Mouse (Mus musculus): ENCODE data around the gene Wdr70. TPM values are rescaled to one million over a fixed set of nuclear protein-coding genes. Genes with fewer than 3 reads are reported as not detected.
"Not testable (repeated sequence)": the region's sequence is repeated elsewhere in the genome, so short reads cannot be mapped to it uniquely, and the experiment has no call there.

Wdr70 gene
- polyA plus RNA-seq (2015; fragmentation: Nextera tagmentation; extraction: Ambion mirVana): 68.6 and 69.0 TPM in 2 replicates

DNA sequence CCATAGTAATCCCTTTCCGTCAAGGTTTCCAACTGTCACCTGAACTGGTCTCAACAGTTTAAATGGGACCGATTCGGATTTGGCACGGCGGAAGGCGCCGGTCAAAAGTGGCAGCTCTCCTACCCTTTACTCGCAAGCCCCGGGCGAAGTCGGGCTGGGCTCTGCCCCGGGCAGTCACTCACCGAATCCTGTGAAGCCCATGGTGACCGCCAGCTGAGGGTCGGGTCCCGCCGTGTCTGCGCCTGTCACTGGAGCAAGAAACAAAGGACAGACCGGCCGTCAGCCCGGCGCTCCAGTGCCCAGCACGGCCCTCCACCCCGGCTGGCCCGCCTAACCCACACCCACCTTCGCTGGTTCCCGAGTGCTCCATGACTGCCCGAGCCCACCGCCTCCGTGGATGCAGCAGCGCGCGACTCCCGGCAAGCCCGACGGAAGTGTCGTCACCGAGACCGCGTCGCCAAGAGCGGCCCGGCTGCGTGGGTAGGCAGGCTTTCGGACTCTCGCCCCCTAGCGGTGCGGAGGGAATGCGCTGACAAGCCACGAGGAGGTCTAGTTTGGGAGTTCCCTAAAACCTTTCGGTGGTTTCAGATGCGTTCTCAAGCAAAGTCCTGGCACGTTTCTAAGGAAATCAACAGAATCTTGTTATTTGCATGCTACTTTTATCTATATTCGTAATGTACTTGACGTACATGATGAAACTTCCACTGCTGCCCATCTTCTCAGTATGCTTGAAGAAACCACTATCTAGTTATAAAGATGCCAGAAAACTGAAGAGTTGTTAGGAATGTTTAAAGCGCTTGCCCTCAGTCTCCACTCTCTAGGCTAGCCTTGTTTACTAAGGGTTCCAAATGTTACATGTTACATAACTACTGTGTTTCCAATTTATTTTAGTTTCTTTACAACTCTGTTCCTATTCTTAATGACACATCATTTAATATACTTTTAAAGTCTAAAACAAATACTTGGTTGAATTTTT, at the start of gene Wdr70:
Gene Wdr70 (minus strand): TSS at position 436 of the 976 bp plus-strand sequence.
- H3K4me2 ChIP-seq (replicated peaks): peak within 1 kb of the TSS; percentile 64
- 2% methylated on average over 56 of the region's 56 CpGs for WGBS
- H3K4me1 ChIP-seq: peaks cover 4% of the 10 kb centered on the region; the same call in 1 of the 2 replicates
- no peaks in the 10 kb centered on the region for H3K27me3 ChIP-seq
- peaks cover 26% of the 10 kb centered on the region for H3K36me3 ChIP-seq
- H3K27ac ChIP-seq: no peak within 1 kb of the TSS
- no peaks in the 10 kb centered on the region for H3K9me3 ChIP-seq
- H3K4me3 ChIP-seq: peak within 1 kb of the TSS; percentile 83
- ATAC-seq (ENCODE audit: low FRiP score, low read depth): peak; percentile 96
- H3K9ac ChIP-seq: peak within 1 kb of the TSS; percentile 91

GRCm38 (mm10) chr15:8135606-8136005, 36.6 kb upstream of the Wdr70 start:
- Histone ChIP-seq H3K9ac (no peak overlapping the region), H3K27me3 (no peaks in the 10 kb centered on the region), H3K4me3 (no peak overlapping the region), H3K4me2 (replicated peaks) (no peak overlapping the region), H3K27ac (no peak overlapping the region), H3K36me3 (peaks cover 91% of the 10 kb centered on the region), H3K9me3 (no peaks in the 10 kb centered on the region), H3K4me1 (no peaks in the 10 kb centered on the region)
- no peak for ATAC-seq (ENCODE audit: low FRiP score, low read depth)
- WGBS: 93% methylated on average over 5 of the region's 5 CpGs

GRCm38 (mm10) chr15:8131761-8132160, 32.8 kb upstream of the Wdr70 start:
- no peaks in the 10 kb centered on the region for H3K9me3 ChIP-seq
- no peaks in the 10 kb centered on the region for H3K4me1 ChIP-seq
- peaks cover 91% of the 10 kb centered on the region for H3K36me3 ChIP-seq
- H3K4me2 ChIP-seq (replicated peaks): no peak overlapping the region
- no peak overlapping the region for H3K9ac ChIP-seq
- H3K4me3 ChIP-seq: no peak overlapping the region
- ATAC-seq (ENCODE audit: low FRiP score, low read depth): no peak
- no peak overlapping the region for H3K27ac ChIP-seq
- H3K27me3 ChIP-seq: no peaks in the 10 kb centered on the region

DNA sequence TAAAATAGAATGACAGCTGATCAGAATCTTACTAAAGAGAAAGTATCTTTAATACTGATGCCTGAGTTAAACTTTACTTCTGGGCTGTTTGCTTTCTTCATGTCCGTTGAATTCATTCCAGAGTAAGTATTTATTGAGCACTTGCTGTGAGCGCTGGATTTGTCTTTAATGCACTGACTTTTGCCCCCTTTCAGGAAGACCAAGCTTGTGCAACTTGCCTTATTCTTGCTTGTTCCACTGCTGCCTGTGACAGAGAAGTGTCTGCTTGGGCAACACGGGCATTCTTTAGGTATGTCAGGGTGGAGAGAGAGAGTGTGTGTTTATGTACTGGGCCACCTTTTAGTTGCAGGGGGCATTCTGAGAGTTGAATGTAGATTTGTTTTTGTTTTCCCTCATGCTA, 32.3 kb upstream of the Wdr70 start:
- no peak overlapping the region for H3K27ac ChIP-seq
- WGBS: 93% methylated on average over 3 of the region's 3 CpGs
- H3K36me3 ChIP-seq: peaks cover 91% of the 10 kb centered on the region
- H3K4me3 ChIP-seq: no peak overlapping the region
- no peaks in the 10 kb centered on the region for H3K9me3 ChIP-seq
- H3K9ac ChIP-seq: no peak overlapping the region
- H3K4me1 ChIP-seq: no peaks in the 10 kb centered on the region
- ATAC-seq (ENCODE audit: low FRiP score, low read depth): no peak
- no peak overlapping the region for H3K4me2 ChIP-seq (replicated peaks)
- no peaks in the 10 kb centered on the region for H3K27me3 ChIP-seq

DNA sequence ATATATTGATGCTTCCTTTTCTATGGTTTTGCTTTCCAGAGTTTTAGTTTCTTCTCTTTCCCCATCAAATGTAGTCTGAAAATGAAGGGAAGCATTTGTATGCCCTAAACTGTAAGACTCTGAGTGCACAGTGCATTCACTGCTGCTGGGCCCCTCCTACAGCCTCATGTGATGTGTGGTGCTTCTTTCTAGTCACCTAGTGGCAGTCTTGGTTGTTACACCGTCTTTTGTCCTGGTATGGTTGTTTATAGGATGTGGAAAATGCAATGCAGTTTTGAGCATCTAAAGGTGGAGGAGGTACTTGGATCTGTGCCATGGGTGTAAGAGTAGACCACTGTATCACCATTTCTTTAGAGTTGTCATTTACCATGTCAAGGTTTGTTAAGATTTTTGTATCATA, 30.3 kb upstream of the Wdr70 start:
- no peak overlapping the region for H3K27ac ChIP-seq
- H3K9ac ChIP-seq: no peak overlapping the region
- H3K4me3 ChIP-seq: no peak overlapping the region
- no peak overlapping the region for H3K4me2 ChIP-seq (replicated peaks)
- WGBS: 68% methylated on average over 1 of the region's 1 CpGs
- no peaks in the 10 kb centered on the region for H3K4me1 ChIP-seq
- H3K9me3 ChIP-seq: no peaks in the 10 kb centered on the region
- ATAC-seq (ENCODE audit: low FRiP score, low read depth): no peak
- no peaks in the 10 kb centered on the region for H3K27me3 ChIP-seq
- H3K36me3 ChIP-seq: peaks cover 79% of the 10 kb centered on the region

GRCm38 (mm10) chr15:8109782-8110181, 10.8 kb upstream of the Wdr70 start:
- Histone ChIP-seq H3K4me2 (replicated peaks) (peak overlapping the region; percentile 71), H3K27me3 (no peaks in the 10 kb centered on the region), H3K4me1 (peaks cover 15% of the 10 kb centered on the region), H3K36me3 (peaks cover 31% of the 10 kb centered on the region), H3K4me3 (peak overlapping the region; percentile 79), H3K9ac (peak overlapping the region; percentile 86), H3K27ac (peak overlapping the region; percentile 53; the same call in 1 of the 2 replicates), H3K9me3 (no peaks in the 10 kb centered on the region)
- ATAC-seq (ENCODE audit: low FRiP score, low read depth): no peak
- 4% methylated on average over 8 of the region's 8 CpGs for WGBS

DNA sequence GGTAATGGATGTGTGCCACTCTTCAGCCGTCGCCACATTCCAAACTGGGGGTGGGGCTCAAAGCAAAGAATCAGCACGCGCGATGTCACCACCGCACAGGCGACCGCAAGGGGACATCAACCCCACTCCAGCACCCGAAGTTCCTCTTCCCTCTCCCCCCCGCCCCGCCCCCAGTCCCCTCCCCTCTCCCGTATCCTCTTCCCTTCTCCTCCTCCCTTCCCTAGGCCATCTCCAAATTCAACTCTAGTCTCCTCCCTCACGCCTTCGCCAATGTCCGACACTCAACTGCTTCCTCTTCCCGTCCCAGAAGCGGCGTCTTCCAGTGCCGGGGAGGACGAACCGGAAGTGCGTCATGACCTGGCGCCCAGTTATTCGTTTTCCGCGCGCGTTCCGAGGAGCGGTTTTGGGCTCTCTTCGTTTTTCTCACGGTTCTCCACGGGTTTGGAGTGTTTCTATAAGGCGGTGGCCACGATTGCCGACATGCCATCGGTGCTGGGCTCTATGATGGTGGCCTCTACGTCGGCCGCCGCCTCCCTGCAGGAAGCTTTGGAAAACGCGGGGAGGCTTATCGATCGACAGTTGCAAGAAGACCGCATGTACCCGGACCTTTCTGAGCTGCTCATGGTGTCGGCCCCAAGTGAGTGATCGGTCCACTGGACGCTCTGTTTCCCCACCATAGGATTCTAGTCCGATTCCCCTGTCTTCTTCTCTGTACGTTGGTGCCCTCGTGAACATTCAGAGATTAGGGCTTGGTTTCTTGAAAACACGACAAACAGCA, 10.1 kb upstream of the Wdr70 start, which contains the start of gene Nup155:
Gene Nup155 (plus strand): TSS at position 308 of the 778 bp plus-strand sequence.
- under 1% methylated on average over 52 of the region's 54 CpGs for WGBS
- ATAC-seq (ENCODE audit: low FRiP score, low read depth): peak; percentile 99

GRCm38 (mm10) chr15:8108360-8108965, 9.5 kb upstream of the Wdr70 start:
- Histone ChIP-seq H3K27me3 (no peaks in the 10 kb centered on the region), H3K4me3 (peak overlapping the region; percentile 79), H3K4me2 (replicated peaks) (peak overlapping the region; percentile 71), H3K27ac (peak overlapping the region; percentile 75), H3K9ac (peak overlapping the region; percentile 86), H3K36me3 (peaks cover 21% of the 10 kb centered on the region), H3K9me3 (no peaks in the 10 kb centered on the region), H3K4me1 (peaks cover 15% of the 10 kb centered on the region)
- 60% methylated on average over 19 of the region's 19 CpGs for WGBS
- ATAC-seq (ENCODE audit: low FRiP score, low read depth): 0 out of 2 replicates have a peak, but pooled peaks have one; percentile 4

More for the DNA sequence above, 10.1 kb upstream of the Wdr70 start, which contains the start of gene Nup155:
- peak within 1 kb of the TSS; percentile 86 for H3K9ac ChIP-seq
- peaks cover 15% of the 10 kb centered on the region for H3K4me1 ChIP-seq
- H3K36me3 ChIP-seq: peaks cover 28% of the 10 kb centered on the region
- peak within 1 kb of the TSS; percentile 79 for H3K4me3 ChIP-seq
- no peaks in the 10 kb centered on the region for H3K9me3 ChIP-seq
- H3K4me2 ChIP-seq (replicated peaks): peak within 1 kb of the TSS; percentile 71
- H3K27ac ChIP-seq: peak within 1 kb of the TSS; percentile 75
- H3K27me3 ChIP-seq: no peaks in the 10 kb centered on the region

- H3K4me1 ChIP-seq; H3K4me2 ChIP-seq (replicated peaks); H3K27ac ChIP-seq; ATAC-seq (ENCODE audit: low FRiP score, low read depth); H3K27me3 ChIP-seq; H3K9me3 ChIP-seq; H3K9ac ChIP-seq; H3K36me3 ChIP-seq; H3K4me3 ChIP-seq: not testable (repeated sequence)
- WGBS: 89% methylated on average over 15 of the region's 15 CpGs
Observed at GRCm38 (mm10) chr15:8101975-8102542, 3.0 kb upstream of the Wdr70 start.

DNA sequence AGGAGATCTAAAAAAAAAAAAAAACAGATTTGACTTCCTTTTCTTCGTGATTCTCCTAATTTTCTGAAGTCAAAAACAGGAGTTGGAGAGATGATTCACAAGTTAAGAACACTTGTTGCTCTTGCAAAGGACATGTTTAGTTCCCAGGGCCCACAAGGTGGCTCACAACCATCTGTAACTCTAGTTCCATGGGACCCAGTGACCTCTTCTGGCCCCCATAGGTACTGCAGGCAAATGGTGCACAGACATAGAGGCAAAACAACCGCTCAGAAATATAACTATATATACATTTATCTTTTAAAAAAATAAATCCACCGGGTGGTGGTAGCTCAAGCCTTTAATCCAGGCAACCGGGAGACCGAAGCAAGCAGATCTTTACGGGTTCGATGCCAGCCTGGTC, 1.2 kb downstream of the Wdr70 start:
- peaks cover 32% of the 10 kb centered on the region for H3K36me3 ChIP-seq
- H3K4me3 ChIP-seq: peak overlapping the region; percentile 83
- WGBS: 25% methylated on average over 7 of the region's 7 CpGs
- peaks cover 4% of the 10 kb centered on the region; the same call in 1 of the 2 replicates for H3K4me1 ChIP-seq
- H3K4me2 ChIP-seq (replicated peaks): peak overlapping the region; percentile 64
- no peaks in the 10 kb centered on the region for H3K27me3 ChIP-seq
- no peak overlapping the region for H3K27ac ChIP-seq
- no peak for ATAC-seq (ENCODE audit: low FRiP score, low read depth)
- H3K9me3 ChIP-seq: no peaks in the 10 kb centered on the region
- H3K9ac ChIP-seq: no peak overlapping the region

- not testable (repeated sequence) for H3K4me1 ChIP-seq; H3K9me3 ChIP-seq; H3K4me2 ChIP-seq (replicated peaks); H3K4me3 ChIP-seq; ATAC-seq (ENCODE audit: low FRiP score, low read depth); H3K27ac ChIP-seq; H3K9ac ChIP-seq; H3K27me3 ChIP-seq
- 93% methylated on average over 1 of the region's 1 CpGs for WGBS
- peaks cover 53% of the 10 kb centered on the region for H3K36me3 ChIP-seq
Observed at GRCm38 (mm10) chr15:8092668-8093067, 6.3 kb downstream of the Wdr70 start.
